Mouse (Mus musculus) lung, embryonic 14.5 days (tissue): Measurements from ENCODE around the gene Timp3. TPM values are rescaled to one million over a fixed set of nuclear protein-coding genes. Genes with fewer than 3 reads are reported as not detected.

Experiments
- ATAC-seq: fragments of 200-750 bp; cut with Nextera tagmentation; 2 replicates; pipeline ENCODE4 v1.8.0; 2017; ENCODE audit warnings: mild to moderate bottlenecking, moderate TSS enrichment, moderate library complexity; ENCODE audit not compliant: insufficient read depth
- DNase-seq: peaks from one replicate; pipeline ENCODE4 v3.0.0-alpha.2; 2015
- H3K27ac ChIP-seq: fragments of 300-500 bp; sonication (generic); 2 replicates; pipeline ENCODE4 v1.5.1; 2014; ENCODE audit warnings: low read depth, mild to moderate bottlenecking, moderate library complexity
- H3K27me3 ChIP-seq: fragments of 300-500 bp; sonication (generic); 2 replicates; pipeline ENCODE4 v1.6.1; 2014; ENCODE audit warnings: low read length, control low read depth; ENCODE audit not compliant: insufficient read depth
- H3K36me3 ChIP-seq: fragments of 300-500 bp; sonication (generic); 2 replicates; pipeline ENCODE4 v1.6.1; 2014; ENCODE audit warnings: control low read depth; ENCODE audit not compliant: insufficient read depth
- H3K4me1 ChIP-seq: fragments of 300-500 bp; sonication (generic); 2 replicates; pipeline ENCODE4 v1.6.1; 2014; ENCODE audit warnings: antibody characterized with exemption, control low read depth; ENCODE audit not compliant: insufficient read depth
- H3K4me2 ChIP-seq: fragments of 300-500 bp; sonication (generic); 2 replicates; pipeline ENCODE4 v1.6.1; 2014; ENCODE audit warnings: mild to moderate bottlenecking
- H3K4me3 ChIP-seq: fragments of 300-500 bp; sonication (generic); 2 replicates; pipeline ENCODE4 v1.5.1; 2014; ENCODE audit warnings: low read depth, low read length
- H3K9ac ChIP-seq: fragments of 300-500 bp; sonication (generic); 2 replicates; pipeline ENCODE4 v1.6.1; 2014
- H3K9me3 ChIP-seq: fragments of 300-500 bp; sonication (generic); 2 replicates; pipeline ENCODE4 v1.6.1; 2016; ENCODE audit warnings: low read depth, low read length, control low read depth
- CTCF ChIP-seq: IDR thresholded peaks from 2 replicates; pipeline ENCODE4 v1.5.1; 2016; ENCODE audit warnings: antibody characterized with exemption, low read depth
- WGBS: fragments of 180-500 bp; shearing (Covaris S2); extraction: QIAGEN DNeasy Blood & Tissue Kit; methylation state at CpG from one replicate; pipeline ENCODE4 v1.1.7; 2014; 5-methylcytosine and 5-hydroxymethylcytosine counted together
- polyA plus RNA-seq: library from polyadenylated mRNA; unstranded; fragments of >200 nt; fragmentation: Nextera tagmentation; extraction: Ambion mirVana; gene quantifications from 2 replicates; pipeline ENCODE4 v1.2.1, GENCODE M21; 2014

The Timp3 gene
- polyA plus RNA-seq, 1 experiment from 2014 or later: 44.1 TPM

- WGBS: 33% methylated on average over 8 of the region's 8 CpGs
Measured at GRCm38 (mm10) chr10:86334581-86334980, 34.4 kb downstream of the Timp3 start.

GRCm38 (mm10) chr10:86336506-86336905 lies 36.3 kb downstream of the Timp3 start:
- Histone ChIP-seq H3K36me3 (no peaks in the 10 kb centered on the region), H3K9ac (no peak overlapping the region), H3K4me3 (no peak overlapping the region), H3K27ac (no peak overlapping the region), H3K4me2 (no peak overlapping the region), H3K9me3 (no peaks in the 10 kb centered on the region), H3K27me3 (no peaks in the 10 kb centered on the region), H3K4me1 (peaks cover 43% of the 10 kb centered on the region; the same call in 1 of the 2 replicates)
- WGBS: 26% methylated on average over 1 of the region's 1 CpGs
- TF ChIP-seq CTCF: no peak
- ATAC-seq: no peak
- DNase-seq: peak; percentile 55

More at GRCm38 (mm10) chr10:86334581-86334980, 34.4 kb downstream of the Timp3 start:
- H3K9me3 ChIP-seq: no peaks in the 10 kb centered on the region
- H3K9ac ChIP-seq: no peak overlapping the region
- H3K27me3 ChIP-seq: no peaks in the 10 kb centered on the region
- H3K36me3 ChIP-seq: no peaks in the 10 kb centered on the region
- TF ChIP-seq CTCF: no peak
- ATAC-seq (no peak), DNase-seq (no peak)
- H3K27ac ChIP-seq: no peak overlapping the region
- no peak overlapping the region for H3K4me3 ChIP-seq
- H3K4me2 ChIP-seq: no peak overlapping the region
- H3K4me1 ChIP-seq: peaks cover 44% of the 10 kb centered on the region; the same call in 1 of the 2 replicates

GRCm38 (mm10) chr10:86337239-86337638 lies 37.1 kb downstream of the Timp3 start:
- H3K4me2 ChIP-seq: no peak overlapping the region
- no peaks in the 10 kb centered on the region for H3K36me3 ChIP-seq
- H3K27ac ChIP-seq: no peak overlapping the region
- H3K4me3 ChIP-seq: no peak overlapping the region
- DNase-seq: peak; percentile 75
- peaks cover 41% of the 10 kb centered on the region; the same call in 1 of the 2 replicates for H3K4me1 ChIP-seq
- ATAC-seq: peak; percentile 39; the same call in 1 of the 2 replicates
- no peaks in the 10 kb centered on the region for H3K9me3 ChIP-seq
- no peak for TF ChIP-seq CTCF
- no peak overlapping the region for H3K9ac ChIP-seq
- no peaks in the 10 kb centered on the region for H3K27me3 ChIP-seq
- 15% methylated on average over 3 of the region's 3 CpGs for WGBS

DNA sequence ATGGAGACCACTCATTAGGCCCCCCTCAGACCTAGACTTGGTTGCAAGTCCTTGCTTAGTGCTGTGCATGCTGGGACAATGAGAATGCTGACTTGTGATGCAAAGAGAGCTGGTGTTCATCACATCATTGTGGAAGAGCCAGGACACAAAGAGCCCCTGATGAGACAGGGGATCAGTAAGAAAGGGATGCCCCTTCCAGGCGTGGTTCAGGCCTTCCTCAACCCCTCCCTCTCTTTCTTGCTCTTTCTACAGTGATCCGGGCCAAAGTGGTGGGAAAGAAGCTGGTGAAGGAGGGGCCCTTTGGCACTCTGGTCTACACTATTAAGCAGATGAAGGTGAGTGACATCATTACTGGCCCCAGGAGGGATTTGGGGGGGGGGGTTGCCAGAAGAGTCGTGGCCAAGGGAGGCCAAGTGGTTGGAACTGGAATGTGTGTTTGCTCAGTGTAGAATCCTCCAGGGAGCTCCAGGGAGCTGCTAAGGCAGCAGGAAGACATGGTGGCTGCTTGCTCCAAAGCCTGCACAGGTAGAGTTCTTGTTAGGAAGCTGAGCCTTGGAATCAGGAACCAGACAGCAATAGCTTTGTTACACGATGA lies 38.0 kb downstream of the Timp3 start:
- DNase-seq (no peak), ATAC-seq (no peak)
- no peak overlapping the region for H3K27ac ChIP-seq
- H3K4me3 ChIP-seq: no peak overlapping the region
- H3K4me1 ChIP-seq: peaks cover 33% of the 10 kb centered on the region; the same call in 1 of the 2 replicates
- H3K4me2 ChIP-seq: no peak overlapping the region
- no peak for TF ChIP-seq CTCF
- 53% methylated on average over 4 of the region's 4 CpGs for WGBS
- H3K9me3 ChIP-seq: no peaks in the 10 kb centered on the region
- H3K36me3 ChIP-seq: no peaks in the 10 kb centered on the region
- H3K9ac ChIP-seq: no peak overlapping the region
- no peaks in the 10 kb centered on the region for H3K27me3 ChIP-seq

DNA sequence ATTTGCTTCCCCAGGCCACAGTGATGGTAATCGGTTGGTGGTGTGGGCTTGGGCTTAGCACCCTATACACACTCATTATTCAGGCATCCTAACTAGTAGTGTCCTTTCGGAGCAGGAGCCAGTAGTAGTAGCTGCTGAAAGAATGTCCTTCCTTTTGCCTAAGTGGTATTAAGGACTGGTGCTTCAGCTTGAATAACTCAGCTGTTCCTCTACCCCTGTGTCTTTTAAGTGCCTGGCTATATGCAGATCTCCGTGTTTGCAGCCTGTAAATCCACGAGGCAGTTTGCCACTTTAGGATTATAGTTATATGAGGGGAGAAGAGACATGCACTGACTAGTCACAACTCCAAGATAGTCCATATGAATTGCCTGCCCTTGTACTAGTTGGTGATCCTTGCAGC lies 38.9 kb downstream of the Timp3 start:
- Histone ChIP-seq H3K36me3 (peaks cover 7% of the 10 kb centered on the region; the same call in 1 of the 2 replicates), H3K9me3 (no peaks in the 10 kb centered on the region), H3K27me3 (no peaks in the 10 kb centered on the region), H3K9ac (no peak overlapping the region), H3K4me3 (no peak overlapping the region), H3K4me1 (peaks cover 31% of the 10 kb centered on the region; the same call in 1 of the 2 replicates), H3K27ac (peak overlapping the region; percentile 52; the same call in 1 of the 2 replicates), H3K4me2 (no peak overlapping the region)
- ATAC-seq (no peak), DNase-seq (no peak)
- no peak for TF ChIP-seq CTCF
- 66% methylated on average over 4 of the region's 4 CpGs for WGBS

GRCm38 (mm10) chr10:86339649-86340379 lies 39.6 kb downstream of the Timp3 start:
- WGBS: 28% methylated on average over 2 of the region's 2 CpGs

DNA sequence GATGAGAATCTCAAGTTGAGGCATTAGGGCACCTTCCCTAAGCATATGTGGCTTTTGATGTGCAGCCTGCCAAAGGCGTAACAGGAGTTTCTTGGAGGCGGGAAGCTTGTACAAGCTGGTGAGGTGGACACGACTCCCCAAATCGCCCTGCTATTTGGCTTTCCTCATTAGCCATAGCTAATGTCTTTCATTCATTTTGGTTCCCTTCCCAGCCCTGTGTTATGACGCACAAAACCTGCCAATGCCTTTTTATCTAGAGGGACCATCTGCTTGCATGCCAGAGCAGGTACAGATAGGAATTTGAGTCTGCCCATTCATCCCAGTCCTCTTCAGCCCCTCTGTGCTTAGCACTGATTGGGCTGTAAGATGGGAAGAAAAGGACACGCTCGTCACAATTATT lies 40.2 kb downstream of the Timp3 start:
- H3K27ac ChIP-seq: no peak overlapping the region
- no peaks in the 10 kb centered on the region for H3K27me3 ChIP-seq
- H3K4me3 ChIP-seq: no peak overlapping the region
- 84% methylated on average over 7 of the region's 7 CpGs for WGBS
- H3K36me3 ChIP-seq: peaks cover 18% of the 10 kb centered on the region; the same call in 1 of the 2 replicates
- no peak overlapping the region for H3K4me2 ChIP-seq
- H3K9me3 ChIP-seq: no peaks in the 10 kb centered on the region
- ATAC-seq (no peak), DNase-seq (no peak)
- H3K4me1 ChIP-seq: peaks cover 30% of the 10 kb centered on the region; the same call in 1 of the 2 replicates
- H3K9ac ChIP-seq: no peak overlapping the region
- TF ChIP-seq CTCF: no peak

More at GRCm38 (mm10) chr10:86339649-86340379, 39.6 kb downstream of the Timp3 start:
- TF ChIP-seq CTCF: no peak
- Histone ChIP-seq H3K27ac (peak overlapping the region; percentile 52), H3K4me1 (peaks cover 30% of the 10 kb centered on the region; the same call in 1 of the 2 replicates), H3K9me3 (no peaks in the 10 kb centered on the region), H3K27me3 (no peaks in the 10 kb centered on the region), H3K9ac (no peak overlapping the region), H3K36me3 (peaks cover 12% of the 10 kb centered on the region; the same call in 1 of the 2 replicates), H3K4me3 (no peak overlapping the region), H3K4me2 (no peak overlapping the region)
- ATAC-seq (peak; percentile 39; the same call in 1 of the 2 replicates), DNase-seq (peak; percentile 86)
